Mouse (Mus musculus) forebrain, embryonic 12.5 days (tissue): ENCODE data around the gene P2ry12. TPM values are rescaled to one million over a fixed set of nuclear protein-coding genes. Genes with fewer than 3 reads are reported as not detected.

Source experiments
- ATAC-seq: fragments of 200-750 bp; cut with Nextera tagmentation; 2 replicates; pipeline ENCODE4 v1.8.0; 2017; ENCODE audit warnings: moderate TSS enrichment; ENCODE audit not compliant: low FRiP score
- H3K27ac ChIP-seq: fragments of 300-500 bp; sonication (generic); 2 replicates; pipeline ENCODE4 v1.5.1; 2016; ENCODE audit warnings: mild to moderate bottlenecking
- H3K27me3 ChIP-seq: fragments of 300-500 bp; sonication (generic); 2 replicates; pipeline ENCODE4 v1.6.1; 2016; ENCODE audit warnings: mild to moderate bottlenecking
- H3K36me3 ChIP-seq: fragments of 300-500 bp; sonication (generic); replicated peaks from 2 replicates; pipeline ENCODE4 v1.6.1; 2016; ENCODE audit warnings: mild to moderate bottlenecking
- H3K4me1 ChIP-seq: fragments of 300-500 bp; sonication (generic); 2 replicates; pipeline ENCODE4 v1.6.1; 2016
- H3K4me2 ChIP-seq: fragments of 300-500 bp; sonication (generic); 2 replicates; pipeline ENCODE4 v1.6.1; 2016; ENCODE audit warnings: mild to moderate bottlenecking, moderate library complexity
- H3K4me3 ChIP-seq: fragments of 300-500 bp; sonication (generic); replicated peaks from 2 replicates; pipeline ENCODE4 v1.5.1; 2016; ENCODE audit warnings: mild to moderate bottlenecking
- H3K9ac ChIP-seq: fragments of 300-500 bp; sonication (generic); 2 replicates; pipeline ENCODE4 v1.6.1; 2016; ENCODE audit warnings: mild to moderate bottlenecking
- H3K9me3 ChIP-seq: fragments of 300-500 bp; sonication (generic); 2 replicates; pipeline ENCODE4 v1.6.1; 2016
- WGBS: fragments of 180-500 bp; shearing (Covaris S2); methylation state at CpG from one replicate; pipeline ENCODE4 v1.1.7; 2016; 5-methylcytosine and 5-hydroxymethylcytosine counted together
- polyA plus RNA-seq: library from polyadenylated mRNA; unstranded; fragments of >200 nt; fragmentation: Nextera tagmentation; extraction: Ambion mirVana; gene quantifications from 2 replicates; pipeline ENCODE4 v1.2.1, GENCODE M21; 2016

The P2ry12 gene
- polyA plus RNA-seq, 1 experiment from 2014 or later, result 4.4 TPM

DNA sequence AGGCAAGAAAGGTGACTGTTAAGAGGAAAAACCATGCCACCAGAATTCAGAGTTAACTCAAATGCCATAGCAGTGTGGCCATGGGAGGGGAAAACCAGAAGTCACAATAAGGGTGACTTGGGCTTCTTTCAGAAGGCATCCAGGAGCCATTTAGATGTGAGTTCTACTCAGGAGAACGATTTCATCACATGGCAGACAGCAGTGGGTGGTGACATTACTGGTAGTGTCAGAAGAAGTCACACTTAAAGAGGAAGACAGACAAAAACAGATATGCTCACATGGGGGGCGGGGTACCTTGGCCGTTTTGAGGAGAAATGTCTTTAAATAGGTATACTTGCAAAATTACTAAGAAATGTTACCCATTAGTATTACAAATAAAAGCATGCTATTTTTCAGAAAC is 1.3 kb upstream of the P2ry12 start:
- H3K4me2 ChIP-seq, result no peak overlapping the region
- WGBS, result 86% methylated on average over 3 of the region's 3 CpGs
- H3K4me3 ChIP-seq, result no peak overlapping the region
- H3K9ac ChIP-seq, result no peak overlapping the region
- peaks cover 15% of the 10 kb centered on the region for H3K4me1 ChIP-seq
- ATAC-seq, result no peak
- no peak overlapping the region for H3K27ac ChIP-seq
- no peaks in the 10 kb centered on the region for H3K9me3 ChIP-seq
- H3K27me3 ChIP-seq, result 0 out of 2 replicates have a peak, but pooled peaks cover 5% of the 10 kb centered on the region
- H3K36me3 ChIP-seq, result peaks cover 5% of the 10 kb centered on the region; the same call in 1 of the 2 replicates

- Histone ChIP-seq H3K27me3 (0 out of 2 replicates have a peak, but pooled peaks cover 5% of the 10 kb centered on the region), H3K27ac (no peak overlapping the region), H3K4me1 (peaks cover 15% of the 10 kb centered on the region), H3K4me3 (no peak overlapping the region), H3K36me3 (peaks cover 5% of the 10 kb centered on the region; the same call in 1 of the 2 replicates), H3K4me2 (no peak overlapping the region), H3K9ac (no peak overlapping the region), H3K9me3 (no peaks in the 10 kb centered on the region)
- 86% methylated on average over 2 of the region's 2 CpGs for WGBS
- ATAC-seq, result no peak
These were observed 746 bp upstream of the P2ry12 start for GRCm38 (mm10) chr3:59263417-59263816.

DNA sequence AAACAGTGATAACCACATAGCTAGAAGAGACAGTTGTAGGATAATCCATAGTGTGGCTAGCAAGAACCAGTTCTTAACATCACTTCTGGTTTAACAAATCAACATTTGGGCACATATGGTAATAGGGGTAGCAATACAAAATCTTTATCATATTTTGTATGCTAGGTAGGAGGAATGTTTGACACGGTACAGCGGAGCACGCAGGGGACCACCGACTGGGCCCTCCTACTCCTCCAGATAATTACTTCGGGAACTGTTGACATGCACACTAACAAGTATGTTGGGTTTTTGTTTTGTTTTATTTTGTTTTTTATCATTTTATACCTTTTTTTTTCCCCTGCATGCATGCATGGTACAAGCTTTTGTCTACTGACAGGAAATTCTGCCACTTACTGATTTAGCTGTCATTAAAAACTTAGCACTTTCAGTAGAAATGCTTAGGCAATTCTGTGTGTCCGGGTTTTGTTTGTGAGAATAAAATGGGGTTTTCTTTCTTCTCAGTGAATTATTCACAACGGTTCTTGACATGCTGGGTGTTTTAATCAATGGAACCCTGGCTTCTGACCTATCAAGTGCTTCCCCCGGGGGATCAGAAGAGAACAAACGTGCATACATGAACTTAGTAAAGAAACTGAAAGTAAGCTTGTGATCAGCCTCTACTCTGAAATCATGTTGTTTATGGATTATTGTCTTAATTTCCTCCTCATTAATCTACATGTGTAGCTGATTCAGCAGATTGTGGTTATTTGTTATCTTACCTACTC is 780 bp downstream of the P2ry12 start:
- H3K27ac ChIP-seq, result 0 out of 2 replicates have a peak overlapping the region, but pooled peaks have one; percentile 5
- H3K4me3 ChIP-seq, result no peak overlapping the region
- H3K9ac ChIP-seq, result no peak overlapping the region
- H3K9me3 ChIP-seq, result no peaks in the 10 kb centered on the region
- H3K36me3 ChIP-seq, result peaks cover 5% of the 10 kb centered on the region; the same call in 1 of the 2 replicates
- H3K4me2 ChIP-seq, result no peak overlapping the region
- peaks cover 15% of the 10 kb centered on the region for H3K4me1 ChIP-seq
- 0 out of 2 replicates have a peak, but pooled peaks cover 5% of the 10 kb centered on the region for H3K27me3 ChIP-seq
- peak; percentile 39; the same call in 1 of the 2 replicates for ATAC-seq
- 20% methylated on average over 9 of the region's 9 CpGs for WGBS

DNA sequence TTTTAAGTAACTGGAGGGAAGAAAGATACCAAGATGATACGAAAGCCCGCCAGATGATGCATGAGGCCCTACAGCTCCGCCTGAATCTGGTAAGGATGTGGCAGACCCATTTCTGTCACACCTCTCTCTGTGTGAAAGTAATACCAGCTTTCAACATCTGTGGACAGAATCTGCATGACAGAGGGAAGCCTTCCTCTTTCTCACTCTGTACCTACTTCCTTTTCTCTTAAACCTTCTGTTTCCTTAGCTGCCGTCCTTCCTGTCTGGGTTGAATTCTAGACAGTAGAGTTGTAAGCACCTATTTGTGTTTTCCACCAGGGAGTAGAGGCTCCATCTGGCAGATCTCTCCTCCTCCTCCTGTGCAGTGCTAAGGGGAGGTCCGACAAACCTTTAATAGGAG is 1.9 kb downstream of the P2ry12 start:
- H3K27me3 ChIP-seq, result 0 out of 2 replicates have a peak, but pooled peaks cover 5% of the 10 kb centered on the region
- H3K36me3 ChIP-seq, result peaks cover 5% of the 10 kb centered on the region; the same call in 1 of the 2 replicates
- no peak overlapping the region for H3K4me2 ChIP-seq
- no peak overlapping the region for H3K4me3 ChIP-seq
- 68% methylated on average over 5 of the region's 5 CpGs for WGBS
- no peak overlapping the region for H3K9ac ChIP-seq
- peaks cover 15% of the 10 kb centered on the region for H3K4me1 ChIP-seq
- H3K27ac ChIP-seq, result no peak overlapping the region
- no peak for ATAC-seq
- H3K9me3 ChIP-seq, result no peaks in the 10 kb centered on the region

DNA sequence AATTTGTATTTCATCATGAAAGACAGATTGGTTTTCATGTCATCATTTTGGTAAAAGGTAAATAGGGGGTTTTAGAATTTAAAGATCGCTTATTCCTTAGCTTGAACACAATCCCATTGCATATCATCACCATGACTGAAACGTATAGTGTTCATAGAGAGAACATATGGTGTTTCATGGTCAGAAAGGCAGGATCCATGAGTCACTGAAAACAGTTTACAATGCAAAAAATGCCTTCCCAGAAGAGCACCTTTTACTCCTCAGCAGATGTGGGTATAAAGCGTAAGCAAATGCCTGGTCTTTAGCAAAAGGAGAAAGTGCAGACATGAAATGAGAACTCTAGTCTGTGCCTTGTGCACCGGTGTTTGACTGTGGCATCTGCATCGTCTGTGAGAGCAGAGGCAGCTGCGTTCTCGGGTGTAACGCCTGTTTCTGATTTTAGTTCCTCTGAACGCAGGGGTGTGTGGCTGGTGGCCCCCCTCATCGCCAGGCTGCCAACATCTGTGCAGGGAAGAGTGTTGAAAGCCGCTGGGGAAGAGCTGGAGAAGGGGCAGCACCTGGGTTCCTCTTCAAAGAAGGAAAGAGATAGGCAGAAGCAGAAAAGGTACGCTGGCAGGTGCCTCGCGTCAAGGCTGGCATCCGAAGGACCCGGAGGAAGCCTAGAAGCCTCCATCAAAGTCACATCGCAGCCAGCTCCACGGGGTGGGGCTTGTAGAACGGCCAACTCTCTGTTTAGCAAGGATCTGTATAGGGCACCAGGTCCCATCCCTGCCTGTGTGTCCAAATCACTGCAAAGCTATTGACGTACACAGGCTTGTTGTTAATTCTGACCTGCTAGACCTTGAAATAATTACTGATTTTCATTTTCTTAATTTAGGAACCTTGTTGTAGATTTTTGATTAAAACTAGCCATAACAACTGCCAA is 4.7 kb downstream of the P2ry12 start:
- Histone ChIP-seq H3K4me3 (no peak overlapping the region), H3K27me3 (0 out of 2 replicates have a peak, but pooled peaks cover 5% of the 10 kb centered on the region), H3K9me3 (no peaks in the 10 kb centered on the region), H3K36me3 (no peaks in the 10 kb centered on the region), H3K4me2 (no peak overlapping the region), H3K4me1 (peaks cover 14% of the 10 kb centered on the region), H3K27ac (no peak overlapping the region), H3K9ac (no peak overlapping the region)
- WGBS, result 85% methylated on average over 20 of the region's 20 CpGs
- ATAC-seq, result no peak

DNA sequence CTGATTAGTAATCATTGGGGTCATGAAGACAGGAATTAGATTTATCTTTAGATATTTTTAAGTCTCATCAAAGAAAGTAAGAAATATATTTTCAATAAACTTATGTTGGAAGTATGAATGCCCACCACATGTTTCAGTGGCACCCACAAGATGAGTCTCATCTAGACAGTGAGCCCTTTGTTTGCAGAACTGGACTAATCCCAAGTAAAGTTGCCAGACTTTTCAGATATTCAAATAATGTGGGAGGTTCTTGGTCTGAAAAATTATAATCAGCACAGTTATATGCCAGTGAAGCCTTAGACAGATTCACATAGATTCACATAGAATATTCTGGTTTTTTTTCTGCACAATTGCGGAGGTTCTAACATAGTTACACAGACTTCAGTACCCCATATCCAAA is 12.2 kb downstream of the P2ry12 start:
- no peak for ATAC-seq
- no peak overlapping the region for H3K9ac ChIP-seq
- H3K36me3 ChIP-seq, result no peaks in the 10 kb centered on the region
- no peaks in the 10 kb centered on the region for H3K9me3 ChIP-seq
- 0 out of 2 replicates have a peak, but pooled peaks cover 4% of the 10 kb centered on the region for H3K4me1 ChIP-seq
- 100% methylated on average over 1 of the region's 1 CpGs for WGBS
- H3K27me3 ChIP-seq, result no peaks in the 10 kb centered on the region
- no peak overlapping the region for H3K4me3 ChIP-seq
- no peak overlapping the region for H3K4me2 ChIP-seq
- H3K27ac ChIP-seq, result no peak overlapping the region

- Histone ChIP-seq H3K9ac (no peak overlapping the region), H3K4me3 (no peak overlapping the region), H3K36me3 (no peaks in the 10 kb centered on the region), H3K27ac (no peak overlapping the region), H3K9me3 (no peaks in the 10 kb centered on the region), H3K27me3 (no peaks in the 10 kb centered on the region), H3K4me1 (0 out of 2 replicates have a peak, but pooled peaks cover 4% of the 10 kb centered on the region), H3K4me2 (no peak overlapping the region)
- 91% methylated on average over 6 of the region's 6 CpGs for WGBS
- no peak for ATAC-seq
These were observed 14.6 kb downstream of the P2ry12 start for GRCm38 (mm10) chr3:59248031-59248430.

GRCm38 (mm10) chr3:59243384-59243783 is 19.3 kb downstream of the P2ry12 start:
- no peak overlapping the region for H3K4me3 ChIP-seq
- no peak overlapping the region for H3K27ac ChIP-seq
- no peaks in the 10 kb centered on the region for H3K36me3 ChIP-seq
- no peaks in the 10 kb centered on the region for H3K27me3 ChIP-seq
- no peak for ATAC-seq
- H3K9me3 ChIP-seq, result no peaks in the 10 kb centered on the region
- 82% methylated on average over 6 of the region's 6 CpGs for WGBS
- no peak overlapping the region for H3K4me2 ChIP-seq
- no peaks in the 10 kb centered on the region for H3K4me1 ChIP-seq
- H3K9ac ChIP-seq, result no peak overlapping the region

DNA sequence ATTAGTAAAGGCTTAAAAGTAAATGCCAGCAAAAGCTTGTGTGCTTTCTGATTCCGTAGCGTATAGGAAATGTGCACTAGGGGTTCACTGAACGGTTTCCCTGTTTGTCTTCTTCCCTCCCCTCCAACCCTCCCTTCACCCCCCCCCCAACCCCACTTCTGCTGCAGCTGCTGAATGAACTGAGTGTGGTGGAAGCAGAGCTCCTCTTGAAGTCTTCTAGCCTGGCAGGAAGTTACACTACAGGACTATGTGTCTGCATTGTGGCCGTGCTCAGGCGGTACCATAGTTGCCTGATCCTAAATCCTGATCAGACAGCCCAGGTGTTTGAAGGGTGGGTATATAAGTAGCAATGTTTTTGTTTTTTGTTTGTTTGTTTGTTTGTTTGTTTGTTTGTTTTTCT is 27.8 kb downstream of the P2ry12 start:
- ATAC-seq, result no peak
- H3K4me1 ChIP-seq, result no peaks in the 10 kb centered on the region
- 77% methylated on average over 5 of the region's 5 CpGs for WGBS
- no peak overlapping the region for H3K4me3 ChIP-seq
- no peak overlapping the region for H3K4me2 ChIP-seq
- H3K36me3 ChIP-seq, result no peaks in the 10 kb centered on the region
- no peaks in the 10 kb centered on the region for H3K27me3 ChIP-seq
- H3K9me3 ChIP-seq, result no peaks in the 10 kb centered on the region
- H3K9ac ChIP-seq, result no peak overlapping the region
- no peak overlapping the region for H3K27ac ChIP-seq

GRCm38 (mm10) chr3:59230912-59231311 is 31.8 kb downstream of the P2ry12 start:
- no peaks in the 10 kb centered on the region for H3K27me3 ChIP-seq
- no peaks in the 10 kb centered on the region for H3K9me3 ChIP-seq
- no peaks in the 10 kb centered on the region for H3K36me3 ChIP-seq
- H3K4me3 ChIP-seq, result no peak overlapping the region
- H3K9ac ChIP-seq, result no peak overlapping the region
- ATAC-seq, result no peak
- WGBS, result 75% methylated on average over 3 of the region's 3 CpGs
- H3K27ac ChIP-seq, result no peak overlapping the region
- no peaks in the 10 kb centered on the region for H3K4me1 ChIP-seq
- H3K4me2 ChIP-seq, result no peak overlapping the region

DNA sequence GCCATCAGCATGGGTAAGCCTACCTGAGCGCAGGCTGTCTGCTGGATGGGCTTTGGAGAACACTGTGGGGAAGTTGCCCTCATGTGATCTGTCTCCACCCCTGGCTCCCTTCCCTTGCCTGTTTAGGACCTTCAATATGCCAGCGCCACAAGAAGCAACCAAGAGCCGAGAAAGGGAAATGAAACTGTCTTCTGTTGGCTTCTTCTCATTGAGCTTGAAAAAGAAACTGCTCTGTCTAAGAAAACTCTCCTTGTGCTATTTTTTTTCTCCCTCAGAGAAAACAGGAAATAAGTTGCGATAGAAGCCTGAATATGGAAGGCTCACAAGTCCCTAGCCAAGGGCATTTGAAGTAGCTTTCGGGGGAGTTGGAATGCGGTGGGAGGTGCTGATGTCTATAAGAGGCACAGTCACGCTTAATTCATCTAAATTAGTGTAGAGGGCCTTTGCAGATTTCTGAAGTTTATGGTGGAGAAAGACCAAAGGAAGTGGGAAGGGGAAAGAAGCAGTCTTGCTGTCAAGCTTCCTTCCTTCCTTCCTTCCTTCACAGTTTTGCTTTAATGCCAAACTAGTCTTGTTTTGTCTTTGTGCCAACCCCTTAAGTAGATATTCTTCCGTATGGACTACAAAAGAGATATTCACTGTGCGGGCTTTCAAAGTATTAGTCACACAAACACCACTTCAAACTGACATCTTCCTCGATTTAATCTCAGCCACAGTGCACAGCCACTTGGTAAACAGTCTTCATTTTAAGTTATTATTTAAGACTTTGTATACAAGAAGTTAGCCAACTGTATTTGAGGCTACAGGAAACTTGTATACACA is 33.7 kb downstream of the P2ry12 start:
- Histone ChIP-seq H3K27me3 (no peaks in the 10 kb centered on the region), H3K27ac (no peak overlapping the region)
- ATAC-seq, result no peak

More for the DNA sequence above, 33.7 kb downstream of the P2ry12 start:
- no peak overlapping the region for H3K4me3 ChIP-seq
- whole genome bisulfite sequencing, result 81% methylated on average over 10 of the region's 10 CpGs
- no peaks in the 10 kb centered on the region for H3K4me1 ChIP-seq
- no peaks in the 10 kb centered on the region for H3K36me3 ChIP-seq
- H3K9me3 ChIP-seq, result no peaks in the 10 kb centered on the region
- H3K4me2 ChIP-seq, result no peak overlapping the region
- H3K9ac ChIP-seq, result no peak overlapping the region
